Mouse (Mus musculus): ENCODE results near the gene Mmd. TPM values are rescaled to one million over a fixed set of nuclear protein-coding genes. Genes with fewer than 3 reads are reported as not detected.
A peak's percentile ranks its signal among the peaks of the same experiment; 100 is the strongest.

Mmd gene
- polyA plus RNA-seq, 1 experiment = 21.2 TPM

- 76% methylated on average over 12 of the region's 12 CpGs for WGBS
- no peak for TF ChIP-seq POLR2A (IDR thresholded peaks at IDR 0.05; ENCODE audit: low read depth, low read length)
- no peak for TF ChIP-seq CTCF (IDR thresholded peaks at IDR 0.05; ENCODE audit: extremely low read depth, insufficient read length, insufficient replicate concordance, low read depth, low read length)
- H3K27ac ChIP-seq (ENCODE audit: insufficient read depth, low read depth, low read length) = no peak overlapping the region
- H3K4me1 ChIP-seq (ENCODE audit: control insufficient read depth, insufficient read depth, insufficient read length, low read length) = peaks cover 10% of the 10 kb centered on the region; the same call in 1 of the 2 replicates
- no peaks in the 10 kb centered on the region for H3K27me3 ChIP-seq (ENCODE audit: control insufficient read depth, insufficient read depth, low read length)
- no peak overlapping the region for H3K4me3 ChIP-seq (ENCODE audit: low read depth, low read length)
- no peaks in the 10 kb centered on the region for H3K36me3 ChIP-seq (ENCODE audit: control insufficient read depth, insufficient read depth, low read length)
Observed at GRCm38 (mm10) chr11:90227000-90227922, 22.0 kb upstream of the Mmd start.

DNA sequence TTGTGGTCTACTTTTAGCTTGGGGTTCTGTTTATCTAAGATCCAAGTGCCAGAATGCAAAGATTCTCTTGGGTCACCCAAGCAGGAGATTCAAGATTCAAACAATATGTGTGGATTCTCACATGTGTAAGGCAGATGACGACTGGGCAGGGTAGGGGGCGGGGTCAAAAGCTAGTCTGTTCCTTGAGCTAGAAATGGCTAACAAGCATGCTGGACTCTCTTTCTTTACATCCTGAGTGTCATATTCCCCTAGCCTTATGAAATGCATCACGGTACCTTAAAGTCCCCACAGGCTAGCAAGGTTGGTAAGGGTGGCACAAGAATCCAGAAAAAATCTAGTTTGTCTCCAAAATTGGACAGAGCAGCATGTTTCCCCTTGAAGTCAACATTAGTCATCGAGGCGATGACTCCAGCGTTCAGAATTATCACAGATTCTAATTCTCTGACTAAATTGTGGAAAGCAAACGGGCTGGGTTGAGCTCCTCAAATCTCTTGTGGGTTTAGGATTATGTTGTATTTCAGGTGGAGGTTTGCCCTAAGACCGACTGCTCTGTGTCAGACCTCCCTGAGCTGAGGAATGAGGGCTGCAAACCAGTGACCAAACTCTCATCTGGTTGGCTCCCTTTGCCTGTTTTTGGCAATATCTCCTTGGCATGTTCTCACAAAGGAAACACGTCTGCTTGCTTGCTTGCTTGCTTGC is 20.9 kb upstream of the Mmd start:
- Histone ChIP-seq H3K36me3 (ENCODE audit: control insufficient read depth, insufficient read depth, low read length) (no peaks in the 10 kb centered on the region), H3K27me3 (ENCODE audit: control insufficient read depth, insufficient read depth, low read length) (no peaks in the 10 kb centered on the region), H3K27ac (ENCODE audit: insufficient read depth, low read depth, low read length) (no peak overlapping the region), H3K4me3 (ENCODE audit: low read depth, low read length) (no peak overlapping the region), H3K4me1 (ENCODE audit: control insufficient read depth, insufficient read depth, insufficient read length, low read length) (peaks cover 10% of the 10 kb centered on the region; the same call in 1 of the 2 replicates)
- TF ChIP-seq POLR2A (IDR thresholded peaks at IDR 0.05; ENCODE audit: low read depth, low read length) = no peak
- WGBS = 88% methylated on average over 9 of the region's 9 CpGs

GRCm38 (mm10) chr11:90229800-90230199 is 19.5 kb upstream of the Mmd start:
- Histone ChIP-seq H3K36me3 (ENCODE audit: control insufficient read depth, insufficient read depth, low read length) (no peaks in the 10 kb centered on the region), H3K27ac (ENCODE audit: insufficient read depth, low read depth, low read length) (no peak overlapping the region), H3K4me1 (ENCODE audit: control insufficient read depth, insufficient read depth, insufficient read length, low read length) (peaks cover 10% of the 10 kb centered on the region; the same call in 1 of the 2 replicates), H3K27me3 (ENCODE audit: control insufficient read depth, insufficient read depth, low read length) (no peaks in the 10 kb centered on the region), H3K4me3 (ENCODE audit: low read depth, low read length) (no peak overlapping the region)
- TF ChIP-seq CTCF (IDR thresholded peaks at IDR 0.05; ENCODE audit: extremely low read depth, insufficient read length, insufficient replicate concordance, low read depth, low read length) (no peak), POLR2A (IDR thresholded peaks at IDR 0.05; ENCODE audit: low read depth, low read length) (no peak)

DNA sequence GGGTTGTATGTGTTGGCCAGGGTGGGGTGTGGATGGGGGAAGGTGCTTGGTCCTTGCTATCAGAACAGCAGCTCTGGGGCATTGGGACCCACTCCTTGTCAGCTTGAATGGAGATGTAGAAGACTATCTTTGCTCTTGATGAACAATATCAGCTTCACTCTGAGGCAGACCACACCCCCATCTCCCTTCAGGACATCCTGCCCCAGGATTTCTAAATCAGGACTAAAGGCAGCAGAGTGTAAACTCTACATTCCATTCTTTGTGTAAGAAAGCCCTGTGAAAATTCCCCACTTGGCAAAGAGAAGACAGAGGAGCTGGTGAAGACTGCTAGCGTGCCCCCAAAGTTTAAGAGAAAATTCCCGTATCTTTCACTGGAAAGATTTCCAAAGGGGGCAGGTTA is 18.6 kb upstream of the Mmd start:
- no peak overlapping the region for H3K4me3 ChIP-seq (ENCODE audit: low read depth, low read length)
- peaks cover 5% of the 10 kb centered on the region; the same call in 1 of the 2 replicates for H3K4me1 ChIP-seq (ENCODE audit: control insufficient read depth, insufficient read depth, insufficient read length, low read length)
- H3K36me3 ChIP-seq (ENCODE audit: control insufficient read depth, insufficient read depth, low read length) = no peaks in the 10 kb centered on the region
- TF ChIP-seq CTCF (IDR thresholded peaks at IDR 0.05; ENCODE audit: extremely low read depth, insufficient read length, insufficient replicate concordance, low read depth, low read length) (no peak), POLR2A (IDR thresholded peaks at IDR 0.05; ENCODE audit: low read depth, low read length) (no peak)
- no peaks in the 10 kb centered on the region for H3K27me3 ChIP-seq (ENCODE audit: control insufficient read depth, insufficient read depth, low read length)
- no peak overlapping the region for H3K27ac ChIP-seq (ENCODE audit: insufficient read depth, low read depth, low read length)
- whole genome bisulfite sequencing = 85% methylated on average over 2 of the region's 2 CpGs

DNA sequence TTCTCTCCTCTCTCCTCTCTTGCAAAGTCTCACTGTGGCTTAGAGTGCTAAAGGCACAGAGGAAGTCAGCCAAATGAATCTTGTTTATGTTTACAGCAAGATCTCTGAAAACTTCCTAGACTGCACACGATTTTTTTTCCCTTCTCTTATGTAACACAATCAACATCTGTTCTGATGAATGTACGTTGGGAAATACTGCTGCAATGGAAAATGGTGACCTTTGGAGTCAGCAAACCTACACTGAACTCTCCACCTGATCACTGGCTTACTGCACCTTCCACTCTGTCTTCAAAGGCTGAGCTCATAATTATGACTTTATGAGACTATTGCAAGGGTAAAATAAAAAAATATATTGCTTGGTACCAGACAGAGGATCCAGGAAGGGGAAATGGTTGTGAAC is 17.6 kb upstream of the Mmd start:
- no peaks in the 10 kb centered on the region for H3K36me3 ChIP-seq (ENCODE audit: control insufficient read depth, insufficient read depth, low read length)
- no peak overlapping the region for H3K4me3 ChIP-seq (ENCODE audit: low read depth, low read length)
- H3K27me3 ChIP-seq (ENCODE audit: control insufficient read depth, insufficient read depth, low read length) = no peaks in the 10 kb centered on the region
- H3K4me1 ChIP-seq (ENCODE audit: control insufficient read depth, insufficient read depth, insufficient read length, low read length) = peaks cover 3% of the 10 kb centered on the region; the same call in 1 of the 2 replicates
- peak overlapping the region; percentile 42 for H3K27ac ChIP-seq (ENCODE audit: insufficient read depth, low read depth, low read length)
- WGBS = 4% methylated on average over 2 of the region's 2 CpGs
- TF ChIP-seq POLR2A (IDR thresholded peaks at IDR 0.05; ENCODE audit: low read depth, low read length) (no peak), CTCF (IDR thresholded peaks at IDR 0.05; ENCODE audit: extremely low read depth, insufficient read length, insufficient replicate concordance, low read depth, low read length) (no peak)

- Histone ChIP-seq H3K36me3 (ENCODE audit: control insufficient read depth, insufficient read depth, low read length) (no peaks in the 10 kb centered on the region), H3K4me3 (ENCODE audit: low read depth, low read length) (no peak overlapping the region), H3K4me1 (ENCODE audit: control insufficient read depth, insufficient read depth, insufficient read length, low read length) (peaks cover 3% of the 10 kb centered on the region; the same call in 1 of the 2 replicates), H3K27ac (ENCODE audit: insufficient read depth, low read depth, low read length) (no peak overlapping the region), H3K27me3 (ENCODE audit: control insufficient read depth, insufficient read depth, low read length) (no peaks in the 10 kb centered on the region)
- no peak for TF ChIP-seq POLR2A (IDR thresholded peaks at IDR 0.05; ENCODE audit: low read depth, low read length)
- no peak for TF ChIP-seq CTCF (IDR thresholded peaks at IDR 0.05; ENCODE audit: extremely low read depth, insufficient read length, insufficient replicate concordance, low read depth, low read length)
- 56% methylated on average over 4 of the region's 4 CpGs for WGBS
Observed at GRCm38 (mm10) chr11:90232685-90233084, 16.6 kb upstream of the Mmd start.

DNA sequence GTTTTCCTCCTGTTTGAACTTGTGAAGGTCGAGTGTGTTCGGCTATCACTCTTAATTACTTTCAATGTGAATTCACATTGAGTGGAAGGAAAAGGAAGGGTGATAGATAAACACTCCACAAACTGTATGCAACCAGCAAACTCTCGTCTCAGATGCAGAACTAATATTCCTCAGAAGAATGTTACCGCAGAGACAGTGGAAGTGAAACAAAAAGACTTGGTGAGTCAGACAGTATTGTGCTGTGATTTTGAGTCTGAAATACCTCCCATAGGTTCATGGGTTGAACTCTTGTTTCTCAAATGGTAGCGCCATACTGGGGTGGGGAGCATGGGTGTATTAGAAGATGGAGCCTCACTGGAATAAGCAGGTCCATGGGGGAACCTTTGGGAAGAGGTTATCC is 14.0 kb upstream of the Mmd start:
- no peak overlapping the region for H3K27ac ChIP-seq (ENCODE audit: insufficient read depth, low read depth, low read length)
- no peaks in the 10 kb centered on the region for H3K36me3 ChIP-seq (ENCODE audit: control insufficient read depth, insufficient read depth, low read length)
- 81% methylated on average over 5 of the region's 5 CpGs for WGBS
- no peaks in the 10 kb centered on the region for H3K27me3 ChIP-seq (ENCODE audit: control insufficient read depth, insufficient read depth, low read length)
- H3K4me1 ChIP-seq (ENCODE audit: control insufficient read depth, insufficient read depth, insufficient read length, low read length) = peaks cover 3% of the 10 kb centered on the region; the same call in 1 of the 2 replicates
- H3K4me3 ChIP-seq (ENCODE audit: low read depth, low read length) = no peak overlapping the region
- no peak for TF ChIP-seq POLR2A (IDR thresholded peaks at IDR 0.05; ENCODE audit: low read depth, low read length)
- TF ChIP-seq CTCF (IDR thresholded peaks at IDR 0.05; ENCODE audit: extremely low read depth, insufficient read length, insufficient replicate concordance, low read depth, low read length) = no peak
